Mouse (Mus musculus): ENCODE data around the gene Gm28230.

Gene Gm28230

GRCm38 (mm10) chr2:74739476-74739800 lies 12.9 kb downstream of the Gm28230 start:
- DNase-seq (ENCODE audit: low read depth, low spot score): no peak

GRCm38 (mm10) chr2:74739869-74740268 lies 13.3 kb downstream of the Gm28230 start:
- no peak for DNase-seq (ENCODE audit: low read depth, low spot score)

GRCm38 (mm10) chr2:74740311-74741091 lies 14.0 kb downstream of the Gm28230 start:
- DNase-seq (ENCODE audit: low read depth, low spot score): no peak

- no peak for DNase-seq (ENCODE audit: low read depth, low spot score)
Observed at GRCm38 (mm10) chr2:74741252-74741978, 14.9 kb downstream of the Gm28230 start.

GRCm38 (mm10) chr2:74741979-74742277 lies 15.4 kb downstream of the Gm28230 start:
- no peak for DNase-seq (ENCODE audit: low read depth, low spot score)

- no peak for DNase-seq (ENCODE audit: low read depth, low spot score)
Observed at GRCm38 (mm10) chr2:74745540-74746297, 19.2 kb downstream of the Gm28230 start.

GRCm38 (mm10) chr2:74746298-74746921 lies 19.9 kb downstream of the Gm28230 start:
- no peak for DNase-seq (ENCODE audit: low read depth, low spot score)

GRCm38 (mm10) chr2:74747006-74747405 lies 20.5 kb downstream of the Gm28230 start:
- DNase-seq (ENCODE audit: low read depth, low spot score): no peak

- DNase-seq (ENCODE audit: low read depth, low spot score): no peak
Observed at GRCm38 (mm10) chr2:74747661-74748141, 21.2 kb downstream of the Gm28230 start.

- no peak for DNase-seq (ENCODE audit: low read depth, low spot score)
Observed at GRCm38 (mm10) chr2:74748436-74748995, 22.0 kb downstream of the Gm28230 start.

- DNase-seq (ENCODE audit: low read depth, low spot score): no peak
Observed at GRCm38 (mm10) chr2:74749337-74750121, 23.0 kb downstream of the Gm28230 start.

GRCm38 (mm10) chr2:74750731-74751250 lies 24.3 kb downstream of the Gm28230 start:
- DNase-seq (ENCODE audit: low read depth, low spot score): no peak

- DNase-seq (ENCODE audit: low read depth, low spot score): no peak
Observed at GRCm38 (mm10) chr2:74751861-74752260, 25.3 kb downstream of the Gm28230 start.

- no peak for DNase-seq (ENCODE audit: low read depth, low spot score)
Observed at GRCm38 (mm10) chr2:74752431-74753174, 26.1 kb downstream of the Gm28230 start.

- DNase-seq (ENCODE audit: low read depth, low spot score): no peak
Observed at GRCm38 (mm10) chr2:74753175-74753523, 26.6 kb downstream of the Gm28230 start.

GRCm38 (mm10) chr2:74753711-74754110 lies 27.2 kb downstream of the Gm28230 start:
- no peak for DNase-seq (ENCODE audit: low read depth, low spot score)

- no peak for DNase-seq (ENCODE audit: low read depth, low spot score)
Observed at GRCm38 (mm10) chr2:74760146-74760545, 33.6 kb downstream of the Gm28230 start.

- DNase-seq (ENCODE audit: low read depth, low spot score): no peak
Observed at GRCm38 (mm10) chr2:74761941-74762340, 35.4 kb downstream of the Gm28230 start.

- no peak for DNase-seq (ENCODE audit: low read depth, low spot score)
Observed at GRCm38 (mm10) chr2:74762522-74763244, 36.2 kb downstream of the Gm28230 start, which contains the start of gene Hoxd1. TSS of gene Hoxd1 (plus strand) at chr2:74762980.
